Mouse (Mus musculus) stomach, embryonic 14.5 days (tissue): ENCODE results near the gene Aldh1b1. TPM values are rescaled to one million over a fixed set of nuclear protein-coding genes. Genes with fewer than 3 reads are reported as not detected.
A peak's percentile ranks its signal among the peaks of the same experiment; 100 is the strongest.

Experiments
- ATAC-seq: fragments of 200-750 bp; cut with Nextera tagmentation; 2 replicates; pipeline ENCODE4 v1.8.0; 2017; ENCODE audit warnings: low read depth, moderate TSS enrichment; ENCODE audit not compliant: insufficient number of reproducible peaks, insufficient read depth, low FRiP score
- H3K27ac ChIP-seq: fragments of 300-500 bp; sonication (generic); 2 replicates; pipeline ENCODE4 v1.5.1; 2014; ENCODE audit warnings: mild to moderate bottlenecking, low read length, moderate library complexity, mixed read lengths
- H3K27me3 ChIP-seq: fragments of 300-500 bp; sonication (generic); 2 replicates; pipeline ENCODE4 v1.6.1; 2014; ENCODE audit warnings: low read length, control low read depth, mixed read lengths; ENCODE audit not compliant: control insufficient read depth, insufficient read depth
- H3K36me3 ChIP-seq: fragments of 300-500 bp; sonication (generic); 2 replicates; pipeline ENCODE4 v1.6.1; 2014; ENCODE audit warnings: mild to moderate bottlenecking, control low read depth, low read length, moderate library complexity, mixed read lengths; ENCODE audit not compliant: control insufficient read depth, insufficient read depth
- H3K4me1 ChIP-seq: fragments of 300-500 bp; sonication (generic); 2 replicates; pipeline ENCODE4 v1.6.1; 2014; ENCODE audit warnings: low read length, control low read depth, mixed read lengths; ENCODE audit not compliant: control insufficient read depth, insufficient read depth
- H3K4me2 ChIP-seq: fragments of 300-500 bp; sonication (generic); replicated peaks from 2 replicates; pipeline ENCODE4 v1.6.1; 2014; ENCODE audit warnings: low read depth, low read length, control low read depth
- H3K4me3 ChIP-seq: fragments of 300-500 bp; sonication (generic); 2 replicates; pipeline ENCODE4 v1.5.1; 2014; ENCODE audit warnings: low read depth, low read length, control low read depth
- H3K9ac ChIP-seq: fragments of 300-500 bp; sonication (generic); replicated peaks from 2 replicates; pipeline ENCODE4 v1.6.1; 2014; ENCODE audit warnings: low read depth, mild to moderate bottlenecking, control low read depth, low read length, moderate library complexity, mixed read lengths
- H3K9me3 ChIP-seq: fragments of 300-500 bp; sonication (generic); 2 replicates; pipeline ENCODE4 v1.6.1; 2016; ENCODE audit warnings: low read depth, low read length, control low read depth; ENCODE audit not compliant: control insufficient read depth
- WGBS: fragments of 180-500 bp; shearing (Covaris S2); extraction: QIAGEN DNeasy Blood & Tissue Kit; methylation state at CpG from one replicate; pipeline ENCODE4 v1.1.7; 2014; 5-methylcytosine and 5-hydroxymethylcytosine counted together
- polyA plus RNA-seq: library from polyadenylated mRNA; unstranded; fragments of >200 nt; fragmentation: Nextera tagmentation; extraction: Ambion mirVana; gene quantifications from 2 replicates; pipeline ENCODE4 v1.2.1, GENCODE M21; 2014

The Aldh1b1 gene
- polyA plus RNA-seq, 1 experiment from 2014 or later: 5.0 TPM

GRCm38 (mm10) chr4:45759411-45759810, 39.4 kb upstream of the Aldh1b1 start:
- Histone ChIP-seq H3K9me3 (no peaks in the 10 kb centered on the region), H3K27me3 (no peaks in the 10 kb centered on the region), H3K9ac (no peak overlapping the region), H3K4me2 (no peak overlapping the region), H3K36me3 (no peaks in the 10 kb centered on the region), H3K4me1 (peaks cover 22% of the 10 kb centered on the region), H3K4me3 (no peak overlapping the region), H3K27ac (no peak overlapping the region)
- WGBS: 77% methylated on average over 8 of the region's 8 CpGs
- ATAC-seq: no peak

GRCm38 (mm10) chr4:45762600-45762999, 36.2 kb upstream of the Aldh1b1 start:
- Histone ChIP-seq H3K36me3 (no peaks in the 10 kb centered on the region), H3K9me3 (no peaks in the 10 kb centered on the region), H3K27ac (no peak overlapping the region), H3K27me3 (no peaks in the 10 kb centered on the region; the same call in 1 of the 2 replicates), H3K9ac (no peak overlapping the region), H3K4me3 (no peak overlapping the region), H3K4me2 (no peak overlapping the region), H3K4me1 (peaks cover 37% of the 10 kb centered on the region)
- ATAC-seq: no peak
- 83% methylated on average over 4 of the region's 4 CpGs for WGBS

- Histone ChIP-seq H3K4me2 (0 out of 2 replicates have a peak overlapping the region, but pooled peaks have one; percentile 16), H3K4me1 (peaks cover 46% of the 10 kb centered on the region), H3K36me3 (no peaks in the 10 kb centered on the region), H3K9ac (peak overlapping the region; percentile 18; the same call in 1 of the 2 replicates), H3K27me3 (no peaks in the 10 kb centered on the region; the same call in 1 of the 2 replicates), H3K4me3 (no peak overlapping the region), H3K9me3 (no peaks in the 10 kb centered on the region), H3K27ac (peak overlapping the region; percentile 36; the same call in 1 of the 2 replicates)
- WGBS: 13% methylated on average over 18 of the region's 18 CpGs
- ATAC-seq: no peak
Measured at GRCm38 (mm10) chr4:45763288-45764140, 35.3 kb upstream of the Aldh1b1 start.

- Histone ChIP-seq H3K9me3 (no peaks in the 10 kb centered on the region), H3K27me3 (no peaks in the 10 kb centered on the region; the same call in 1 of the 2 replicates), H3K36me3 (no peaks in the 10 kb centered on the region), H3K9ac (peak overlapping the region; percentile 18; the same call in 1 of the 2 replicates), H3K4me3 (no peak overlapping the region), H3K27ac (peak overlapping the region; percentile 36; the same call in 1 of the 2 replicates), H3K4me2 (0 out of 2 replicates have a peak overlapping the region, but pooled peaks have one; percentile 16), H3K4me1 (peaks cover 51% of the 10 kb centered on the region)
- WGBS: 22% methylated on average over 10 of the region's 10 CpGs
- ATAC-seq: no peak
Measured at GRCm38 (mm10) chr4:45764141-45764494, 34.7 kb upstream of the Aldh1b1 start.

- Histone ChIP-seq H3K4me1 (peaks cover 51% of the 10 kb centered on the region), H3K36me3 (no peaks in the 10 kb centered on the region), H3K27ac (no peak overlapping the region), H3K4me3 (no peak overlapping the region), H3K9me3 (no peaks in the 10 kb centered on the region), H3K9ac (0 out of 2 replicates have a peak overlapping the region, but pooled peaks have one; percentile 2), H3K4me2 (peak overlapping the region; percentile 4; the same call in 1 of the 2 replicates), H3K27me3 (no peaks in the 10 kb centered on the region; the same call in 1 of the 2 replicates)
- WGBS: 6% methylated on average over 16 of the region's 16 CpGs
- ATAC-seq: no peak
Measured at GRCm38 (mm10) chr4:45765121-45765564, 33.7 kb upstream of the Aldh1b1 start.

GRCm38 (mm10) chr4:45765565-45766201, 33.1 kb upstream of the Aldh1b1 start:
- Histone ChIP-seq H3K36me3 (no peaks in the 10 kb centered on the region), H3K9me3 (no peaks in the 10 kb centered on the region), H3K4me3 (no peak overlapping the region), H3K27me3 (no peaks in the 10 kb centered on the region; the same call in 1 of the 2 replicates), H3K4me2 (peak overlapping the region; percentile 4; the same call in 1 of the 2 replicates), H3K9ac (no peak overlapping the region), H3K27ac (no peak overlapping the region; the same call in 1 of the 2 replicates), H3K4me1 (peaks cover 51% of the 10 kb centered on the region)
- 4% methylated on average over 12 of the region's 18 CpGs for WGBS
- no peak for ATAC-seq

- WGBS: 66% methylated on average over 7 of the region's 7 CpGs
Measured at GRCm38 (mm10) chr4:45766774-45767173, 32.0 kb upstream of the Aldh1b1 start.

GRCm38 (mm10) chr4:45767891-45768558, 30.8 kb upstream of the Aldh1b1 start:
- H3K4me3 ChIP-seq: no peak overlapping the region
- H3K36me3 ChIP-seq: no peaks in the 10 kb centered on the region
- peaks cover 51% of the 10 kb centered on the region for H3K4me1 ChIP-seq
- peak overlapping the region; percentile 75; the same call in 1 of the 2 replicates for H3K27ac ChIP-seq
- H3K9ac ChIP-seq: no peak overlapping the region
- peak; percentile 68; the same call in 1 of the 2 replicates for ATAC-seq
- WGBS: 29% methylated on average over 11 of the region's 11 CpGs
- H3K4me2 ChIP-seq: no peak overlapping the region
- H3K27me3 ChIP-seq: no peaks in the 10 kb centered on the region; the same call in 1 of the 2 replicates
- no peaks in the 10 kb centered on the region for H3K9me3 ChIP-seq

More at GRCm38 (mm10) chr4:45766774-45767173, 32.0 kb upstream of the Aldh1b1 start:
- Histone ChIP-seq H3K4me3 (no peak overlapping the region), H3K27me3 (no peaks in the 10 kb centered on the region; the same call in 1 of the 2 replicates), H3K9ac (no peak overlapping the region), H3K9me3 (no peaks in the 10 kb centered on the region), H3K4me2 (no peak overlapping the region), H3K4me1 (peaks cover 51% of the 10 kb centered on the region), H3K27ac (no peak overlapping the region; the same call in 1 of the 2 replicates), H3K36me3 (no peaks in the 10 kb centered on the region)
- ATAC-seq: no peak
